ENCODE assay signal across 22 mouse cellular contexts in genomic region chr7:98540879-98541278, GRCm38 (mm10). TPM values are rescaled to one million over a fixed set of nuclear protein-coding genes. Genes with fewer than 3 reads are reported as not detected.
DNase-seq lines count a peak whose midpoint lies in the region; ATAC-seq lines count a peak whose summit lies in the region.
"Had no signal": no experiment of that assay in that cellular context is flagged by ENCODE, and none has a peak within 500 bp of the region (broad histone marks: within the 10 kb centered on the region; RNA-seq: fewer than 3 reads in every experiment).

No protein-coding gene starts in this region.

- no peaks in the 10 kb centered on the region for H3K27me3 ChIP-seq in embryonic facial prominence, embryonic 11.5 days (ENCODE audit: control insufficient read depth, insufficient read depth, low read length)
- H3K27me3 ChIP-seq: limb, embryonic 12.5 days had no signal

- H3K9me3 ChIP-seq in embryonic facial prominence, embryonic 11.5 days (replicated peaks; ENCODE audit: control insufficient read depth, low read length), result no peaks in the 10 kb centered on the region
- H3K9me3 ChIP-seq: limb, embryonic 12.5 days had no signal

- H3K4me1 ChIP-seq in embryonic facial prominence, embryonic 11.5 days (ENCODE audit: control insufficient read depth, insufficient read depth, low read length), result no peaks in the 10 kb centered on the region; the same call in 1 of the 2 replicates

- ATAC-seq in embryonic facial prominence, embryonic 11.5 days (replicated peaks; ENCODE audit: insufficient number of reproducible peaks, low FRiP score, low TSS enrichment, low read depth), result no peak
- ATAC-seq: hindbrain, postnatal 0 days had no signal

- H3K4me3 ChIP-seq in embryonic facial prominence, embryonic 11.5 days (ENCODE audit: low read depth, low read length), result no peak overlapping the region
- H3K4me3 ChIP-seq: left cerebral cortex, adult 2 months; limb, embryonic 12.5 days had no signal

- 43% methylated on average over 2 of the region's 2 CpGs for WGBS in embryonic facial prominence, embryonic 11.5 days

- no peak overlapping the region for H3K27ac ChIP-seq in embryonic facial prominence, embryonic 11.5 days (replicated peaks; ENCODE audit: low read depth, low read length)
- H3K27ac ChIP-seq: hindbrain, postnatal 0 days; left cerebral cortex, adult 2 months; liver, embryonic 14.5 days; stomach, postnatal 0 days had no signal

- no peaks in the 10 kb centered on the region for H3K36me3 ChIP-seq in embryonic facial prominence, embryonic 11.5 days (replicated peaks; ENCODE audit: control insufficient read depth, insufficient read depth, low read depth, low read length)
- H3K36me3 ChIP-seq: limb, embryonic 12.5 days had no signal

- no peak overlapping the region for H3K4me2 ChIP-seq in embryonic facial prominence, embryonic 11.5 days (ENCODE audit: low read depth, low read length)
- H3K4me2 ChIP-seq: limb, embryonic 12.5 days had no signal

- no peak overlapping the region for H3K9ac ChIP-seq in embryonic facial prominence, embryonic 11.5 days (replicated peaks; ENCODE audit: low read length)
- H3K9ac ChIP-seq: limb, embryonic 12.5 days; liver, embryonic 14.5 days had no signal

- peak; percentile 33 for DNase-seq in embryo, embryonic 10.5 days (ENCODE audit: low spot score)
- no peak for DNase-seq in embryo, embryonic 10 days (ENCODE audit: low spot score)
- peak; percentile 50 for DNase-seq in 3134 (ENCODE audit: extremely low read depth, insufficient read length, low spot score)
- DNase-seq in embryonic facial prominence, embryonic 11.5 days (ENCODE audit: low spot score), result peak; percentile 64
- DNase-seq in forelimb bud, embryonic 11.5 days (ENCODE audit: low read depth, low spot score), result peak; percentile 37
- DNase-seq in layer of hippocampus, adult 18-20 months (ENCODE audit: low spot score in 2 of 2), result no peak
- no peak for DNase-seq in lung, postnatal 14 days
- no peak for DNase-seq in liver
- DNase-seq: adrenal gland, adult 2 months; cerebellum, adult 9-10 months; gastrocnemius, postnatal 10 days; heart, postnatal 4 days; layer of hippocampus, adult 9-11 months; retina, postnatal 1 day had no signal

RNA-seq across cellular contexts. Expression of gene Lrrc32, which starts 51.8 kb away (rescaled TPM):
- polyA plus RNA-seq in embryonic facial prominence, embryonic 11.5 days (2014; fragmentation: Nextera tagmentation; extraction: Ambion mirVana), result 2.6 and 3.0 TPM in 2 replicates
- 1 to 10 TPM; 1.6 to 2.5 TPM for total RNA-seq in layer of hippocampus, adult 18-20 months (2021)
- total RNA-seq: common myeloid progenitor, adult 5-6 weeks; megakaryocyte, adult 5-6 weeks; MEL had no signal

Comparison
In these comparisons a context has a peak if more than half of its experiments do, and no peak if none do; other contexts are left out.
1. DNase-seq: peak in embryo, embryonic 10.5 days (single experiment), 3134 (single experiment), embryonic facial prominence, embryonic 11.5 days (single experiment) and forelimb bud, embryonic 11.5 days (single experiment); none in embryo, embryonic 10 days (single experiment), layer of hippocampus, adult 18-20 months (0 of 2), lung, postnatal 14 days (single experiment) and liver (single experiment).